Mouse (Mus musculus) spleen, adult 18-20 months (tissue): ENCODE results near the gene Zfp853.

Source experiments
- DNase-seq, 2 experiments: peaks; one replicate each; pipeline ENCODE4 v3.0.0; 2022; ENCODE audit warnings: mixed read lengths in 2 of 2

Zfp853 gene

GRCm38 (mm10) chr5:143293404-143293803 lies at the start of gene Zfp853:
Gene Zfp853, minus strand, starts transcription at chr5:143293623.
- no peak for DNase-seq

GRCm38 (mm10) chr5:143339603-143340002 lies 46.2 kb upstream of the Zfp853 start:
- DNase-seq: no peak

- no peak for DNase-seq
Observed at GRCm38 (mm10) chr5:143336559-143336958, 43.1 kb upstream of the Zfp853 start.

DNA sequence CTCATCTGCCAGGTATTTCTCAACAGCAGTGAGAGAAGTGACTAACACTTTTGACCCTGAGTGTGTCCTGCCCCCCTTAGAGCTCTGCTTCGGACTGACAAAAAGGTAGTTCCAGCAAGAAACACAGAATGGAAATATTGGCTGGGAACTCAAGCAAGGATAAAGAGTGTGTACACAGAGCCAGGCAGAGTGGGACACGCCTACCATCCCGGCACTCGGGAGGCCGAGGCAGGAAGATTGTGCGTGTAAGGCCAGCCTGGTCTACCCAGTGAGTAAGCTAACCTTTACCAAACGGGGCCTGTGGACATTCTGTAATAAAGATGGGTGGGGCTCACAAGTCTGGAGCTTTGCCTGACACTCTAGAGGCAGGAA lies 41.7 kb upstream of the Zfp853 start:
- DNase-seq: no peak

GRCm38 (mm10) chr5:143334418-143335088 lies 41.1 kb upstream of the Zfp853 start:
- no peak for DNase-seq

DNA sequence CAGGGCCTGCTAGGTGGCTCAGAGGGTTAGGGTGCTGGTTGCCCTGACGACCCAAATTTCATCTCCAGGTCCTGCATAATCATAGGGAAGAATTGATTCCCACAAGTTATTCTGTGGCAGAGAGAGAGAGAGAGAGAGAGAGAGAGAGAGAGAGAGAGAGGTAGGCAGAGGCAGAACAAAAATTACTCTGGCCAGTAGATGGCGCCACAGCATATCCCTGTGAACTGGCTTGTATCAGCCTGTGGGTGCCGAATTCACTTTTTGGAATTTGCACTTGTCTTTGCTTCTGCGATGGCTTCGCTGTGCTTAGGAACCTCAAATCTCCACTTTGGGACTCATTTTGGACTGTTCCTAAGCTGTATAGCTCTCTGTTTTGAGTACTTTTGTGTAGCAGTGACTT lies 40.4 kb upstream of the Zfp853 start:
- DNase-seq: peak in 1 of 2 experiments; percentile 73

DNA sequence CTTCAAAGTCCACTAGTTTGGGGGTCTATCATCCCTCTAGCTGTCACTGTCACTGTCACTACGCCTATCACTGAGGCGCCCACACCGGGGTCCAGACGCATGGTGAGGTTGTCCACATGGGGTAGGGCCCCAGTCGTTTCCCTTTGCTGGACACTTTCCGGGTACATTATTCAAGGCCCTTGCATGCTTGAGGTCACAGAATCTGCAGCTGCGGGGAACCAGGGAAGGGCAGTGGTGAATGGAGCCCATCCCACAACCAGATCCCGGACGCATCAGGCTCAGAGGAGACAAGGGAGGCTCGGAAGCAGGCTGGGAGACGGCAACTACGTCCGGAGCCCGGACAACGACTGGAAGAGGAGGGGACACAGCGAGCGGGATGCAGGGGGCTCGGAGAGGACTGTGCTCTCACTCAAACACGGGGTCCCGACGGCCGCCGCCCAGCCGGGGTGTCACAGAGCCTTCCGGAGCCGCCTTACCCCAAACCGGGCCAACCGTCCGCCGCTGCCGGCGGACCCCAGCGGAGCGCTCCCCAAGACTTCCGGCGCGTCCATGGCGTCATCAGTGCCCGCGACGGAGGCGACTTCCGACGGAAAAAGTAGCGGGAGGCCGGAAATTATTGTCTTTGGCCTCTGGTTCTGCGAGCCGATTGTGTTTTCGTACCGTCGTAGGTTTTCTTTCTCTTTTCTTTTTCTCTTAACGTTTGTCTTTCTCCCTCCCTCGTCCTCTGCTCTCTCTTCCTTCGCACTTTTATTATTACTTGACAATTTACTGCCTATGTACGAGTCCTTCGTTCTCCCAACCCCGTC lies 35.5 kb upstream of the Zfp853 start, which contains the start of gene Zdhhc4:
Gene Zdhhc4, minus strand, starts transcription at position 567 of the 806 bp plus-strand sequence.
- DNase-seq: peak; percentile 80 to 91

- no peak for DNase-seq
Observed at GRCm38 (mm10) chr5:143317288-143317610, 23.8 kb upstream of the Zfp853 start.

DNA sequence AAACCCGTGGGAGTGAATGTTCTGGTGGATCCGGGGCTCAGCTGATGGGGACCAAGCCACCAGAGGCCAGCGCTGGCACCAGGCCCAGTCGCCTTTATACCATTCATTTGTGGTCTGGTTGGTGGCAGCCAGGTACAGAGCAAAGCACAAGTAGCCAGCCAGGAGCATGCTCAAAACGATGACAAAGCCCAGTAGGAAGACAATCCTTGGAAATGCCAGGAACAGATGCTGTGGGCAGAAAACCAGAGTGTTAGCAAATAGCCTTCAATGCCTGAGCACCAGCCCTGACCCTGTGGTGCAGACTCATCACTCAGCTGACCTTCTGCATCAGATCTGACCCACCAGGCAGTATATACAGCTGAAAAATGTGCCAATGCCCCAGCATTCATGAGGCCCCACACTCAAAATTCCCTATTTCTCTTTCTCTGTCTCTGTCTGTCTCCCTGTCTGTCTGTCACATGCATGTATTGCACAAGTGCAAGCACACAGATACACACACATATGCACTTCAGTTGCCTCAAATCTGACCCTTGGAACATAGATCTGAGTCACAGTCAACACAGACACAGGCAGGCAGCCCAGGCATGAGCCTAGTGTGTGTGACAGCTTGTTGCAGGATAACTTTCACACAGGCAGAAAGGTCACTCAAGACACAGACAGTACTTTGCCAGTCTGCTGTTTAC lies 23.3 kb upstream of the Zfp853 start:
- DNase-seq: no peak

- no peak for DNase-seq
Observed at GRCm38 (mm10) chr5:143315514-143315888, 22.1 kb upstream of the Zfp853 start.

- DNase-seq: peak; percentile 78 to 95
Observed at GRCm38 (mm10) chr5:143314730-143315513, 21.5 kb upstream of the Zfp853 start, which contains the start of gene E130309D02Rik. Gene E130309D02Rik, minus strand, starts transcription at chr5:143315360.

- no peak for DNase-seq
Observed at GRCm38 (mm10) chr5:143314183-143314729, 20.8 kb upstream of the Zfp853 start.

DNA sequence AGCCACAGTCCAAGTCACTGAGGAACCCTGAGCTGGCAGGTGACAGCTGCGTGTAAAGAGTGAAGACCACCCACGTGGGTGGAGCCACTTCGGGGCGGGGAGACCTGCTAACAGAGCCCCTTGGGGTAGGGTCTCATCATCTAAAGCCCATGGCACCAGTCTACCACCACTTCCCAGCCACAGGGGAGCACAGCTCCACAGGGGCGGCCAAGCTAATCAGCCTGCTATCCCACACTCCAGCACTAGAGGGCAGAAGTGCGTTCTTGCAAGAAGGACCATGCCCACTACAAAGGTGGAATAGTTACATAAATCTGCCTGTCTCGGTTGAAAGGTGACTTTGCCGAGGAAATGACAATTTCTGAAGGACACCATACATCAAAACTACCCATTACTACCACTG lies 18.5 kb upstream of the Zfp853 start:
- DNase-seq: peak; percentile 54 to 82

- no peak for DNase-seq
Observed at GRCm38 (mm10) chr5:143309916-143310315, 16.5 kb upstream of the Zfp853 start.

DNA sequence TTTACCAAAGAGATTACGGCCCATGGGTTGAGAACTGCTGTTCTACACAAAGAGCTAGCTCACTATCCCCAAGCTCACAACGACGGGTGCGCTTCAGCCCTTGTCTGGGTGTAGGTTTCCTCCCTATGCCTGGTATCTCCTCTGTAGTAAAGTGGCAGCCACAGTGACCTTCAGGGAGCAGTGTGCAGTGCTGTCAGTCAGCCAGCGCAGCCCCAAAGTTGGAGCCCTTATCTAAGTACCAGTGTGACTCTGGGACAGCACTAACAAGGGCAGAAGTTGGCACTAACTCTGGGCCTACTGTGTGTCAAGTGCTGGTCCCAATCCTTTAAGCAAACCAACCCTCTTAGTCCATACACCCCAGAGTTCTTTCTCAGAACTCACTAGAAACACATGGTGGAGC lies 15.4 kb upstream of the Zfp853 start:
- DNase-seq: no peak

GRCm38 (mm10) chr5:143304251-143304650 lies 10.8 kb upstream of the Zfp853 start:
- DNase-seq: no peak

GRCm38 (mm10) chr5:143301296-143301695 lies 7.9 kb upstream of the Zfp853 start:
- no peak for DNase-seq

- peak in 1 of 2 experiments; percentile 54 for DNase-seq
Observed at GRCm38 (mm10) chr5:143299686-143300085, 6.3 kb upstream of the Zfp853 start.

GRCm38 (mm10) chr5:143298391-143298790 lies 5.0 kb upstream of the Zfp853 start:
- no peak for DNase-seq

DNA sequence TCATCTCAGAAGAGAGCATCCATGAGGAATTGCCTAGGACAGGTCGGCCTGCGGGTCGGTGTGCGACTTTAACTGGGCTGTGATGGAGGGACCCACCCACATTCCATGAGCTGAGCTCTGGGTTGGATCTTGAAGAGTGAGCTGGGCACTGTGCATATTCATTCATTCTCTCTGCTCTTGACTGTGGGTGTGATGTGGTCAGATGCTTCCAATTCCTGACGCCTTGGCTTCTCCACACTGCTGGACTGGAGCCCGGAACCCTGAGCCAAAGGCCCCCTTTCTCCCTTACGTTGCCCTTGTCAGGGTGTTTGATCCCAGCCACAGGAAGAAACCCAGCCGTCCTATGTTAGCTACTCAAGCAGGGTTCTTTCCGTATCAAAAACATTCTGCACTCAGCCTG lies 4.6 kb upstream of the Zfp853 start:
- no peak for DNase-seq

DNA sequence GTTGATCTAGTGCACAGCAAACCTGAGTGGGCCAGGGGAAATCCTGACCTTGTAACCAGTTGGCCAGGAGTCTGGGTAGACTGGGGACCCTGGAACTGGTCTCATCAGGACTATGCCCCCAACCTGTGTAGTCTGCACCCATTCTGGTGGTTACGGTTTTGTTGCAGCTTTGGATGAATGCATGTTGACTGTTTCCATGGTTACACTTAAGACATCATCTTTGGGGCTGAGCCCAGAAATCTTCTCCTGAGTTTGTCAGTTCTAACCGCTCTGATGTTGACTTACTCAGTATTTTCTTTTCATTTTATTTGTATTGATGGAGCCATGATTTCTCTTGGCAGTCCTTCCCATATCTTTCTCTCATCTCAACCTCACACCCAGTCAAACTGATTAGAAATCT lies 1.9 kb upstream of the Zfp853 start:
- no peak for DNase-seq

DNA sequence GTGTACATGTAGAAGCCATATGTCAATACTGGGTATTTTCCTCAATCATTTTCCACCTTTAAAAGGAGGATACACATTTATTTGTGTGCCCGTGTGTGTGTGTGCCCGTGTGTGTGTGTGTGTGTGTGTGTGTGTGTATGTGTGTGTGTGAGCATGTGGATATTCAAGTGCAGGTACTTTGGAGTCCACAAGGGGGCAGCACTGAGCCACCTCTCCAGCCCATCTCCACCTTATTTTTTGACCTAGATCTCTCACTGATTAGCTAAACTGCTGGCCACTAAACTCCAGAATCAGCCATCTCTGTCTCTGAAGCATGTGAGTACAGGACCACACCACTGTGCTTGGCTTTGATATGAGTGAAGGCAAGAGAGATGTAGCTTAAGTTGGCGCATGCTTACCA lies 1.4 kb upstream of the Zfp853 start:
- no peak for DNase-seq

DNA sequence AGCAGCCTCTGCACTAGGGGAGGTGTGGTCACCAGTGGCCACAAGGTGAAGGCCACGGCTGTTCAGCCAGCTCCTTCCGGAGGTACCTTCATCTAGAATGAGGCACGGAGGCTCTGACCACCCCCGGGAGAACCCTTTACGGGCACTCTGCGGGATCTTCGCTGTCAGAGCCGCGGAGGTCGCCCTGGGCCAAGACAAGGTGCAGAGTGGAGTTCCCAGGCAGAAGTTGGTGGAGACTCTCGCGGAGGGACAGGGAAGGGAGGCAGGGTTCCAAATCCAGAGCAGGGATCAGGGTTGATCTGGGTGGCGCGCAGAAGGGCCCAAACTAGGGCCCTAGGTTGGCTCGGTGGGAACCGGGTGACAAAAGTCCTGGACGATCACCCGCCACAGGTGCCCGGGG lies 544 bp downstream of the Zfp853 start:
- no peak for DNase-seq
